Mouse (Mus musculus) kidney, postnatal 10 days (tissue): Measurements from ENCODE around the gene Acsl1.

Source experiments
- DNase-seq: peaks from one replicate; pipeline ENCODE4 v3.0.0; 2021; ENCODE audit warnings: mixed read lengths

The Acsl1 gene

GRCm38 (mm10) chr8:46508488-46509395 lies 37.9 kb downstream of the Acsl1 start:
- peak; percentile 35 for DNase-seq

- no peak for DNase-seq
Measured at GRCm38 (mm10) chr8:46509474-46509873, 38.6 kb downstream of the Acsl1 start.

GRCm38 (mm10) chr8:46511336-46511735 lies 40.5 kb downstream of the Acsl1 start:
- DNase-seq = no peak

- DNase-seq = peak; percentile 67
Measured at GRCm38 (mm10) chr8:46512538-46512937, 41.7 kb downstream of the Acsl1 start.

GRCm38 (mm10) chr8:46514027-46514426 lies 43.2 kb downstream of the Acsl1 start:
- no peak for DNase-seq

- DNase-seq = no peak
Measured at GRCm38 (mm10) chr8:46520667-46521066, 49.8 kb downstream of the Acsl1 start.

- no peak for DNase-seq
Measured at GRCm38 (mm10) chr8:46526098-46526497, 55.3 kb downstream of the Acsl1 start.

GRCm38 (mm10) chr8:46526821-46527220 lies 56.0 kb downstream of the Acsl1 start:
- peak; percentile 71 for DNase-seq

GRCm38 (mm10) chr8:46529508-46529907 lies 58.7 kb downstream of the Acsl1 start:
- no peak for DNase-seq

- no peak for DNase-seq
Measured at GRCm38 (mm10) chr8:46530541-46530940, 59.7 kb downstream of the Acsl1 start.

GRCm38 (mm10) chr8:46533926-46534325 lies 63.1 kb downstream of the Acsl1 start:
- DNase-seq = no peak

- DNase-seq = no peak
Measured at GRCm38 (mm10) chr8:46539701-46540100, 68.9 kb downstream of the Acsl1 start.

GRCm38 (mm10) chr8:46543191-46543590 lies 72.4 kb downstream of the Acsl1 start:
- DNase-seq = no peak

GRCm38 (mm10) chr8:46543662-46544061 lies 72.8 kb downstream of the Acsl1 start:
- peak; percentile 28 for DNase-seq

- no peak for DNase-seq
Measured at GRCm38 (mm10) chr8:46545854-46546253, 75.0 kb downstream of the Acsl1 start.

GRCm38 (mm10) chr8:46546431-46547176 lies 75.8 kb downstream of the Acsl1 start:
- peak; percentile 91 for DNase-seq

GRCm38 (mm10) chr8:46547245-46547644 lies 76.4 kb downstream of the Acsl1 start:
- peak; percentile 71 for DNase-seq

GRCm38 (mm10) chr8:46550058-46550457 lies 79.2 kb downstream of the Acsl1 start:
- no peak for DNase-seq

GRCm38 (mm10) chr8:46551029-46551428 lies 80.2 kb downstream of the Acsl1 start:
- no peak for DNase-seq

- peak; percentile 100 for DNase-seq
Measured at GRCm38 (mm10) chr8:46551615-46552440, 81.0 kb downstream of the Acsl1 start, which contains the start of gene Cenpu. TSS of gene Cenpu (plus strand) at chr8:46552028.

GRCm38 (mm10) chr8:46552441-46552765 lies 81.6 kb downstream of the Acsl1 start:
- DNase-seq = peak; percentile 59

- DNase-seq = peak; percentile 54
Measured at GRCm38 (mm10) chr8:46559428-46559827, 88.6 kb downstream of the Acsl1 start.

GRCm38 (mm10) chr8:46562333-46562732 lies 91.5 kb downstream of the Acsl1 start:
- no peak for DNase-seq
